ENCODE assay signal across 8 mouse cellular contexts in genomic region chr16:5244411-5244810, GRCm38 (mm10). TPM values are rescaled to one million over a fixed set of nuclear protein-coding genes. Genes with fewer than 3 reads are reported as not detected.
DNase-seq lines count a peak whose midpoint lies in the region; ATAC-seq and TF ChIP-seq lines count a peak whose summit lies in the region.

No protein-coding gene starts in this region.

- no peak overlapping the region for H3K4me2 ChIP-seq in limb, embryonic 13.5 days (replicated peaks)
- no peak overlapping the region for H3K4me2 ChIP-seq in myocyte (ENCODE audit: low read depth)

- no peaks in the 10 kb centered on the region for H3K27me3 ChIP-seq in limb, embryonic 13.5 days
- H3K27me3 ChIP-seq in myocyte (ENCODE audit: control insufficient read depth, insufficient read depth, insufficient read length): no peaks in the 10 kb centered on the region
- no peaks in the 10 kb centered on the region for H3K27me3 ChIP-seq in testis, adult 2 months (ENCODE audit: control insufficient read depth, insufficient read depth, low read length)

- H3K27ac ChIP-seq in limb, embryonic 13.5 days: no peak overlapping the region
- no peak overlapping the region for H3K27ac ChIP-seq in testis, adult 2 months (ENCODE audit: control insufficient read depth, insufficient read depth, low read depth, low read length)

- no peaks in the 10 kb centered on the region for H3K4me1 ChIP-seq in limb, embryonic 13.5 days
- H3K4me1 ChIP-seq in testis, adult 2 months (ENCODE audit: control insufficient read depth, insufficient read depth, low read length): no peaks in the 10 kb centered on the region

- H3K36me3 ChIP-seq in limb, embryonic 13.5 days: peaks cover 94% of the 10 kb centered on the region
- peaks cover 13% of the 10 kb centered on the region for H3K36me3 ChIP-seq in myocyte (ENCODE audit: control insufficient read depth, insufficient read depth)
- H3K36me3 ChIP-seq in testis, adult 2 months (ENCODE audit: control insufficient read depth, insufficient read depth, low read length): peaks cover 7% of the 10 kb centered on the region

- no peak overlapping the region for H3ac ChIP-seq in myocyte (ENCODE audit: control insufficient read depth, insufficient read length)

- peak; percentile 20 for TF ChIP-seq POLR2A in myocyte (IDR thresholded peaks at IDR 0.05; ENCODE audit: insufficient read length, low read depth)
- no peak for TF ChIP-seq POLR2A in testis, adult 2 months (IDR thresholded peaks at IDR 0.05; ENCODE audit: control insufficient read depth, low read depth, low read length)

- ATAC-seq in inflammation-experienced regulatory T-cells, adult 6 months: peak; percentile 79
- 0 out of 2 replicates have a peak, but pooled peaks have one; percentile 37 for ATAC-seq in limb, embryonic 13.5 days (ENCODE audit: low FRiP score, low read depth)

- no peaks in the 10 kb centered on the region for H3K9me3 ChIP-seq in limb, embryonic 13.5 days

- DNase-seq in ovary, adult 18-20 months (ENCODE audit: low spot score): peak; percentile 39
- no peak for DNase-seq in ovary, postnatal 10 days (ENCODE audit: low spot score)
- DNase-seq in cerebellum, adult 11-12 months: peak; percentile 38
- peak; percentile 50 to 55 for DNase-seq in frontal cortex, postnatal 36 days (ENCODE audit: low spot score in 2 of 2)

- TF ChIP-seq CTCF in testis, adult 2 months (IDR thresholded peaks at IDR 0.05; ENCODE audit: control insufficient read depth, insufficient read depth, insufficient replicate concordance, low read depth, low read length): peak; percentile 73

- H3K4me3 ChIP-seq in limb, embryonic 13.5 days: no peak overlapping the region
- no peak overlapping the region for H3K4me3 ChIP-seq in myocyte
- no peak overlapping the region for H3K4me3 ChIP-seq in testis, adult 2 months (ENCODE audit: control insufficient read depth, low read depth, low read length)

- WGBS in limb, embryonic 13.5 days: 35% methylated on average over 7 of the region's 7 CpGs

- no peaks in the 10 kb centered on the region for H3K79me2 ChIP-seq in myocyte (ENCODE audit: control insufficient read depth, insufficient read depth)

- H3K9ac ChIP-seq in limb, embryonic 13.5 days: no peak overlapping the region

TF ChIP-seq in myocyte, 11 proteins besides CTCF, POLR2A, EP300 and RAD21:
- no peak for TF ChIP-seq E2F4 (IDR thresholded peaks at IDR 0.05; ENCODE audit: insufficient read depth)
- TF ChIP-seq POLR2AphosphoS2 (IDR thresholded peaks at IDR 0.05; ENCODE audit: insufficient read length, low read depth): peak; percentile 83

RNA-seq across cellular contexts. Expression of gene Alg1, which starts 11.0 kb away (rescaled TPM):
- polyA plus RNA-seq in inflammation-experienced regulatory T-cells, adult 6 months (2017; shearing (Covaris generic)): 10 to 100 TPM; 12.5 to 26.5 (median 26.5) TPM
- polyA plus RNA-seq in limb, embryonic 13.5 days (2015; fragmentation: Nextera tagmentation; extraction: Ambion mirVana): 34.0 and 35.8 TPM in 2 replicates
- 46.8 TPM for polyA plus RNA-seq in myocyte (2012; fragmentation: generic; extraction: Trizol)
- polyA plus RNA-seq in testis, adult 2 months (2012; rRNA removed): 21.3 and 26.0 TPM in 2 replicates

RNA-seq across cellular contexts. Expression of gene Eef2kmt, which starts 11.4 kb away (rescaled TPM):
- polyA plus RNA-seq in inflammation-experienced regulatory T-cells, adult 6 months (2017; shearing (Covaris generic)): 10 to 100 TPM; 32.3 to 53.6 (median 47.8) TPM
- polyA plus RNA-seq in limb, embryonic 13.5 days (2015; fragmentation: Nextera tagmentation; extraction: Ambion mirVana): 19.4 and 21.7 TPM in 2 replicates
- 21.0 TPM for polyA plus RNA-seq in myocyte (2012; fragmentation: generic; extraction: Trizol)
- 51.9 and 53.9 TPM in 2 replicates for polyA plus RNA-seq in testis, adult 2 months (2012; rRNA removed)

RNA-seq across cellular contexts. Expression of gene AU021092, which starts 22.3 kb away (rescaled TPM):
- polyA plus RNA-seq in inflammation-experienced regulatory T-cells, adult 6 months (2017; shearing (Covaris generic)): not detected
- 1.7 and 2.0 TPM in 2 replicates for polyA plus RNA-seq in limb, embryonic 13.5 days (2015; fragmentation: Nextera tagmentation; extraction: Ambion mirVana)
- 1.3 TPM for polyA plus RNA-seq in myocyte (2012; fragmentation: generic; extraction: Trizol)
- 15.1 and 21.7 TPM in 2 replicates for polyA plus RNA-seq in testis, adult 2 months (2012; rRNA removed)

RNA-seq across cellular contexts. Expression of gene Nagpa, which starts 40.6 kb away (rescaled TPM):
- polyA plus RNA-seq in inflammation-experienced regulatory T-cells, adult 6 months (2017; shearing (Covaris generic)): 10 to 100 TPM; 10.4 to 18.7 (median 13.5) TPM
- polyA plus RNA-seq in limb, embryonic 13.5 days (2015; fragmentation: Nextera tagmentation; extraction: Ambion mirVana): 15.5 and 16.5 TPM in 2 replicates
- 12.0 TPM for polyA plus RNA-seq in myocyte (2012; fragmentation: generic; extraction: Trizol)
- 11.4 and 13.1 TPM in 2 replicates for polyA plus RNA-seq in testis, adult 2 months (2012; rRNA removed)
